Mouse (Mus musculus): Measurements from ENCODE around the gene Cd34. TPM values are rescaled to one million over a fixed set of nuclear protein-coding genes. Genes with fewer than 3 reads are reported as not detected.

Cd34 gene
- total RNA-seq, 2 experiments from 2014 or later = 225 to 262 TPM

DNA sequence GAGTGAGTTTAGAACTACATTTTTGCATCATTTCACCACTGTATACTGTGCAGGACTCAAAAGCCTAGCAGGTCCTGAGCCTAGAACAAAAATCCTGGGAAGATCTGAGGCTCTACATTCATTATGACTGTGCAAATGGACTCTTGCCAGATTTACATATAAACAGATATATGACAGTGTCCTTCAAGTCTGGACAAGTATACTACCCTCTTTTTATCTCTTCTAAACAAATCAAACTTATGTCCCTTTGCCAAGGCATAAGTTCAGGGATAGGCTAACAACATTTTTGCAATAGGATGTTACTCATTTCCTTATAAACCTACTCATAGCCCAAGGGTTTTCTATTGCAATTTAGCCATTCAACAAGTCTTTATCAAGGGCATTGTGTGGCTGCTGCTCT, 24.1 kb downstream of the Cd34 start:
- DNase-seq (ENCODE audit: low spot score in 2 of 2) = no peak

DNA sequence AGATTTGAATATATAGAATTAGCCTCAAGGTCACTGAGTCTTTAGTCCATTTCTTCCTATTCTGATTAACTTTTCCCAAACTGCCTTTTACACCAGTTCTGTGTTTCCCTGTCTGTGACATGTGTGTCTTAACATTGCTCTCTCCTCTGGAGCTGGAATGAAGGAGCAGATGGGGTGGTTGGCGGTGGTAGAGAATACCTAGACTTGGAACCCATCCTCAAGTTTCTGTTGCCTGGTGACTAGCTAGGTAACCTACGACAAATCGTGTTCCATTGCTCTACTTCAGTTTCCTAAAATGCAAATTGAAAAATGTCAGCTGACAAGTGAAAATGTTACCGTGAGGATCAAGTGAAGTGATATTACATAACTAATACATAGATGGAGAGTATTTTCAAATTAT, 33.4 kb downstream of the Cd34 start:
- no peak for DNase-seq (ENCODE audit: low spot score in 2 of 2)

DNA sequence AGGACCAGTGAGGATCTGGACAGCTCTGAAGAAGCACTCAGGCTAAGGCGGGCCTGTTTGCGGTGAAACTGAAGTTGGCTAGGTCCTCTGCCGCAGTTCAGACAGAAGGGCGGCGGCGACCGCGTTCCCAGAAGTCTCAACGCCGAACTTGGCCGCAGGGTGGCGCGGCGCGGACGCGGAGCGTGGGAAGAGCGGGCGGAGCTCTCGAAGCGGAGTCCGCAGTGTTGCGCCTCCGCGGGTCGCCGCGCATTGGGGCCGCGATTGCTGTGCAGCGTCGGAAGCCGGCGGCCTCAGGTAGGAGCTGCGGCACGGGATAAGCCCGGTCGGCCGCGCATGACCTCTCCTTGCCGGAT, 37.5 kb downstream of the Cd34 start:
- DNase-seq (ENCODE audit: low spot score in 2 of 2) = peak; percentile 83 to 91

DNA sequence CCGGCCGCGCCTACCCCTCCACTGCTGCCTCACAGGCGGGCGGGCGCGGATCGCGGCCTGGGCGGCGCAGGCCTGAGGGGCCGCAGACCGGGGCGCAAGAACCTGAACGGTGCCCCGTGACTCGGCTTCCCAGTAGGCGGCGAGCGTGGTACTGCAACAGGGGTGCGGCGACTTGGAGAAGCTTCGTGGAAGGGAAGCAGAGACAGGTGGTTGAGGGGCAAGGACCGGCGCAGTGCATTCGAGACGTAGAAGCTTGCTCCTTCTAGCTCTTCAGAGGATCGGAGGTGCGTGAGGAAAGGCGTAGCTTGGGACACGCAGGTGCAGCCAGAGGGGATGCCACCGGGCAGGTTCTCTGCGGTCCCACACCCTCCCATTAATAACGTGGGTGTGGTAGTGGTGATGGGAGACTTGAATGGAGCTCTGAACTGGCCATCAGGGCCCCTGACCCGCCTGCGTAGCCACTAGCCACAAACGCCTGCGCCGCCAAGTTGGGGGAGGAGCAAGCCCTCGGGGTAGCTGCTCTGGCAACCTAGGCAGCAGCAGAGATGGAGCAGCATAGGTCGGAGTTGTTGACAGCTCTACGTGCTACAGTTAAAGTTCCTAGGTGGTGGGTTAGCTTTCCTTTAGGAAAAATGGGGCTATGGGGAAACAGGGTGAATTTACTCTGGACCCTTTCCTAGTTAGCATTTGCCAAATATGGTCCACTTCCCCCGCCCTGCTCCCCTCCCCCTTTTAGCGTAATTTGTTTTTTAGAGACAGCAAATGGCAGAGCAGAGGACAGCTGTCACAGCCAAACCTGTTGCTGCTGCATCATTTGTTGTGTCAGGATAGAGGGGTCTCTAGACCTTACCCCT, 38.1 kb downstream of the Cd34 start:
- DNase-seq (ENCODE audit: low spot score in 2 of 2) = peak; percentile 23 to 72

DNA sequence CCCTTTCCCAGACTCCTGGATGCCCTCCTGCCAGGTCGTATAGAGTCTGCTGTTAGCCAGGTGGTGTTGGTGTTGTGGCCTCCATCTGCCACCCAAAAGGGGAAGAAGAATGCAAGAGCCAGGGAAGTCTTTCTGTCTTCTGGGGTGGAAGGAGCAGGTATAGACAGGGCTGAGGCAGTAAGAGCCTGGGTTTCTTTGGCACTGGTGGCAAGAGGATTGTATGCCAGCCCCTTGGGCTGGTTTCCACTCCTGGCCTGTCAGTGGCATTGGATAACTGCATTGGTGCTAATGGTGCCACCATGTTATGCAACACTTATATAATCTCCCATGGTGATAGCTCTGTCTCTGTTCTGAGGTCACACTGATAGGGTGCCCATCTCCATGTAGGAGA, 38.7 kb downstream of the Cd34 start:
- no peak for DNase-seq (ENCODE audit: low spot score in 2 of 2)

DNA sequence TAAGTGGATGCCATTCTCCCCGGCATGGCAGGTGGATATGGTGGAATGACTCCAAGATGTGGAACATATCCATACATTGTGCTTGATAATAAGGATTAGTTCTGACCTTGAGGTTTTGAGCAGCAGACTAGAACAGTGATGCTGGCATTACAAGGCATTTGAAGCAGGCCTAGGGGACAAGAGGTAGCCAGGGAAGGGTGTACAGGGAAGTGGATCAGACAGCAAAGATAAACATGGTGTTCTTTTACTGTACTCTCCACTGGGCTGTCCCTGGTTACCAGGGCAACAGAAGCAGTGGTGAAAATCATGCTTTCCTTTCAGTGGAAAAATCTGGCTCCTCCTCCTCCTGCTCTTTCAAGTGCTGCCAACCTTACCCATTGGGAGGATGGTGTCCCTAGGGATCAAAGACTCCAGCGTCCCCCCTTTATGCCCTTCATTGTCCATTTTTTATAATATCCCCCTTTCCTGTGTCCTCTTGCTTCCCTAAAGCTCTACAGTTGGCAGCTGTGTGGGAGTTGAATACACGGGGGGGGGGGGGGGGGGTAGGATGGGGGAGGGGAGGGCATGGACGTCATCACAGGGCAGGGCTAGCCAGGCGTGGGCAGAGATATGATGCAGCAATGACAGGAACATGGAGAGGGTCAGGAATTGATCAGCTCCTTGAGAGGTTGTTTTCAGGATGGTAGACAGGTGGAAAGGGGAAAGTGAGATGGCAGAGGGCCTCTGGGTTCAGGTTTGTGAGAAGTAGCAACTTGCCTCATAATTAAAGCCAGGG, 39.5 kb downstream of the Cd34 start:
- no peak for DNase-seq (ENCODE audit: low spot score in 2 of 2)

DNA sequence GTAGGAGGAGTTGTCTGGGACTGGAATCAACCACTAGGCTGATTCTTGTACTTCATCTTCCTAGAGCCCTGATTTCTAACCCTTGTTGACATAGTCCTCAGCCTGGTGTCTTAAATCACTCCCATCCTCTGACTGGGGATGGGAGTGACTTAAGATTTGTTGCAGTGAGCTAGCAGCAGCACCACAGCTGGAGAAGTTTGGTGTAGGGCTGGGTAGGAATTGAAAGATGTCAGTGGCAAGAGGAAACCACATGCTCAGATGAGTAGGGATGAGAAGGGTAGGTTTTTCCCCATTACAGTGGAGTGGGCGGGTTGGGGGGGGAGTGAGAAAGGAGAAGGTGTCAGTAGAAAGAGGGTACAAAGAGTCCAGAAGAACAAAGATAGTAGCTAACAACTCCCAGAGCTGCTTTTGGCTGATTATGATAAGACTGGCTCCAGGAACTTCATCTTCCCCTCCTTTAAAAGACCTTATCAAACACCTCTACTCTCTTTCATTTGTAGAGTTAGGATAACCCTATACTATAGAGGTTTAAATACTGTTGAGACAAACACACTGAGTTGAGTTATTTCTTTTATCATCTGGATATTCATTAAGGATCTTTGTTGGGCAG, 42.3 kb downstream of the Cd34 start:
- no peak for DNase-seq (ENCODE audit: low spot score in 2 of 2)

DNA sequence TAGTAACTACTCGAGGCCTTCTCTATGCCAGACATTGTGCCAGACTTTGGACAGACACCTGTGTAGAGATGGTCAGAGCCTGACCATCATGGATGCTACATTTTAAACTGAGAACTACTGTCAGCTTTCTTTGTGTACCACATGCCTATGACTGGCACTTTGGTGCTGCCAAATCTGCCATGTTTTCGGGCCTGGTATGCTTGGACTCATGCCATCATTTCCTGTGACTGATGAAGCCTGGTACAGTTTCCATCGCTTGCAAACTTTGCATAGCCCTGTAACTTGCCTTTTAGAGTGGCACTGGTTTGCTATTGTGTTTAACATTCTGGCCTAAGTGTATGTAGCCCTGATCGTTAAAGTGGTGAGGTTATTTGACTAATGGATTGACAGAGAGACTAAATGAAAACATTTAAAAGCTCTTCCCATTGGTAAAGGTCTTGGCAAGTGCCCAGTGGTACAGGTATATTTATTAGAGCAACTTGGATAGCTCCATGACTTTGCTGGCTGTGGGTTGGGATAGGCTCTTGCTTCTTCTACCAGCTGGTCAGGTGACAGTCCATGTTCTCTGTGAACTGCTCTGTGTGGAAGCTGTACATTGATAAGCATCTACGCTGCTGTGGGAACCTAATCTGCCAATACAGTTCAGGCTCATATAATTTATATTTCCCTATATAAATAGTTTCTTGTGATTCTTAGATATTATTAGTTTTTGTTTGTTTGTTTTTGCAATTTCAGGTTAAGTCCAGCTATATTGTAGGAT, 44.5 kb downstream of the Cd34 start:
- no peak for DNase-seq (ENCODE audit: low spot score in 2 of 2)

DNA sequence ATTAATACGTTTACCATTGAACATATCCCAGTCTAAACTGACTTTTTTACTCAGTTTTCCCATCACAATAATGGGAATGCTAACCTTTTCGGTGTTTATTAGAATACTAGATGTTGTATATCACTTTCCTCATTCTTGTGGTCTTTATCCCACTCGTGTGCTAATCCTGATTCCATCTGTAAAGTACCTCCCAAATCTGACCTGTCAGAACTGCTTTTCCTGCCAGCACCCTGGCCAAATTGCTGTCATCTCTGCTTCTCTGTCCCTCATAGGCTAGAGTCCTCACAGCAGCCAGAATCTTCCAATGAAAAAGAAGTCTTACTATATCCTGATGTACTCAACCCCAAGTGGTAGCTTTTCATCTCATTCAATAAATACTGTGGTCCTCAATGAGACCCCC, 46.3 kb downstream of the Cd34 start:
- DNase-seq (ENCODE audit: low spot score in 2 of 2) = no peak

DNA sequence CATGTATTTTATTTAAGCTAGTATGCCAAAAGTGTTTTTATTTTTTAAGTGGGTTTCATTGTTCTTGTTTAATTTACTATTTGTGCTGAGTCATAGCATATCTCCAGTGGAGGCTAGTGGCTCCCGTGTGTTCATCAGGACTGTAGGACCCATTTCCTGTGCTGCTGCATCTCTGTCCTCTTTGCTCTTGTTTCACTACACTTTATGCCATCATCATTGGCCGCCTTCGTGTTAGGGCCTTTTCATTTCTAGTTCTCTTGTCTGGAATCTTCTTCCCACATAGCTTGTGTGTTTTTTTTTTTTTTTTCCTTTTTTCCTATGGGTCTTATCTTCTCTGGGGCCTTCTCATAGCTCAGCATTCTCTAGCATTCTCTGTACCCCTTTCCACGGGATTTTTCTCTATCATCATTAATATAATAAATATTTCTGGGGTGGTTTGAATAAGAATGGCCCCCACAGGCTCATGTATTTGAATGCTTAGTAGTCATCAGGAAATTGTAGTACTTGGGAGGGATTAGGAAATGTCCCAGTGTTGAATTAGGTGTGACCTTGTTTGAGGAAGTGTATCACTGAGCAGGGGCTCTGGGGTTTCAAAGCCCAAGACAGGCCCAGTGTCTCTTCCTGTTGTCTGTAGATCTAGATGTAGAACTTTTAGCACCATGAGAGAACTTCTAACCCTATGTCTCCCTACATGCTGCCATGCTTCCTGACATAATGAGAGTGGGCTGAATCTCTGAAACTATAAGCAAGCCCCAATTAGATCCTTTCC, 47.0 kb downstream of the Cd34 start:
- DNase-seq (ENCODE audit: low spot score in 2 of 2) = no peak

DNA sequence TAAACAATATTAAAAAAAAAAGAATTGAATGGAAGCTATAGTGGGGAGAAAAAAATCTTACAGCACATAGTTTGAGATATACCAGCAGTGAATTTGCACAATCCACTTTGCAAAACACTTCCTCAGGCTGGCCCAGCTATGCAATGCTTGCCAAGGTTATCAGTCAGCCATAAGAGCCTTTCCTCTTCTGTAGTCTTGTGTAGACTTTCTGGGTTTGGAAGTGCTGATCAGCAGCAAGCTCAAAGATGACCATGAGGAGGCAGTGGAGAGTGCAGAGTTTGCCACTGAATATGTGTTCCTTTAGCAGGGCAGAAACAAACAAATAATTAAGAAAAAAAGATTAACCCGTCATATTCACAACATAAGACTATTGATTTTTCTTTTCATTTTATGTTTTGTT, 50.4 kb downstream of the Cd34 start:
- DNase-seq (ENCODE audit: low spot score in 2 of 2) = no peak

DNA sequence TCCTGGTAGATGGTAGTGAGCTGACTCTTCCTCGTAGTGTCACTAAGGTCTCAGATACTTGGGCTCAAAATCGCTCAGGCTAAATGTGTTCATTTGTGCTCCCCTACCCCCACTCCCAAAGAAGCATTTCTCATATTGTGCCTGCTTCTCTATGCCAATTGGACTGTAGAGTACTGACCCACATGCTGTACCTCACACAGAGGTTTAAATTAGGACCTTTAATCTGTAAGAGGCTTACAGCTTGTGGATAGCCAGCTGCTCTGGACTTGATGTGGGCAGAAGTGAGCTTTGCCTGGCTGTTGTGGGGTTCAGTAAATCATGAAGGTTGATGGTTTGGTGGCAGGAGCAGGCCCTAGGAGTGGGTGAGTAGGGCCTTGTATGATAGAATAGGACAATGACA, 52.4 kb downstream of the Cd34 start:
- DNase-seq (ENCODE audit: low spot score in 2 of 2) = no peak

DNA sequence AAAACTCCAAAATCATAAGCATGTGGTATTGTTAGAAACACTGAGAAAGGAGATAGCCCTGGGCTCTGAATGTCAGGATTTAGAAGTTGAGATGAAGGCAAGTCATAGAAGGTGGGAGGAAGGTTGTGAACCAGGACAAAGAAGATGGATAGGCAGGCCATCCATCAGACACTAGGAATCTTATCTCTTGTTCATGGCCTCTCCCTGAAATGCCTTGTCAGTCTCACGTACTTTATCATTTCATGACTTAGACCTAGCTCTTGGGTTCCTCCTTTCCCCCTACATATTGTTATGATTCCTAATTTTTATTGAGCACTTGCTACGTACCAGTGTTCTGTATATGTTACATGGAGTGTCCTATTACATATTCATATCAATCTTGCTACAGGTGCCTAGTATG, 53.0 kb downstream of the Cd34 start:
- no peak for DNase-seq (ENCODE audit: low spot score in 2 of 2)

DNA sequence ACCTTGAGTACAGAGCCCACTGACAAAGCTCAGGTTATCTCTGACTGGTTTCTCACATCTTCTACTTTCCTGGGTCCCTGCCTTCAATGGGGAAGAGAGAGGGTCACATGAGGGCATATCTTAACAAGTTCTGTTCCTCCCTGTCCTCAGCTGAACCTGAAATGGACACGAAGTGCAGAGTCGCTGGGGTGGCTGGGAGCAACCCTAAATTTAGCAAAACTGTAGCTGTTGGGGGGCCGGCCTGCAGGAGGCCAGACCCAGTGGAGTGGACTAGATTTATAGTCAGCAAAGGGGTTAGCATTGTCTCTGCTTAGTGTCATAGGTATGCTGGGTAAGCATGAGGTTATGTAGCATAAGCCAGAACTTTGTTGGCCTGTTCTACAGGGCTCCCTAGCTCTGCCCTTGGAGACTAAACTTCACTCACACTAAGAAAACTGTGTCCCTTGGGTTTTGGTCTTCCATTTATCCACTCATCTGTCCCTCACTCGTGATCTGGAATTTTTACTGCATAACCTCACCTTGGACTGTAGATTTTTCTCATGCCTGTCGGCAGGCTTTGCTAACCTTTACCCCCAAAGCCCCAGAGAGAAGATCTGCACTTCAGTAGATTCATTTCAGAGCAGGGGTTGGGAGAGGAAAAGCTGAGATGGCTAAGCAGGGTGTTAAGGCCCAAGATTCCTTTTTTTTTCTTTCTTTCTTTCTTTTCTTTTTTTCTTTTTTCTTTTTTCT, 54.1 kb downstream of the Cd34 start:
- no peak for DNase-seq (ENCODE audit: low spot score in 2 of 2)

DNA sequence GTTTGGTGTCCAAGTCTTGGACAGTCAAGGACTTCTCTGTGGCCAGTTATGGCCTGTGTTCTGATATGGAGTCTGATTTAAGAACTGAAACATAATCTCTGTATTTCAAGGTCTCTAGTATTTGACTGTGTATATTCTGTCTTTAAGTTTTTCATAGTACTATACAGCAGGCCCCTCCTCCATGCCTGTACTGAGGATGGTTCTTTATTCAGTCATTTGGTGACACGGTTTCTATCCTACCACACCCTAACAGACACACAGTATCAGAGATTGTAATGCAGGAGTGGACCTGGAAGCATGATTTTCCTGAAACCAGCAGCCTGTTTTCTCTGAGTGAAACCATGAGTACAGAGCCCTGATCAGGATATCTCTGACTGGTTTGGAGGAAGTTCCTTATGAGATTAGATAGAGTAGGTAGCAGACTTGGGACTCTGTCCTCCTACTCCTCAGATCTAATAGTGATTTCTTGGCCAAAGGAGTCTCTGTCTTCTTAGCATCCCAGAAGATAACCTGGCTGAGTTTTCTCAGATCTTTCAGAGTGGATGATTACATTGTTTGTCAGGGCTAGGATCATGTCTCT, 54.9 kb downstream of the Cd34 start:
- DNase-seq (ENCODE audit: low spot score in 2 of 2) = no peak

DNA sequence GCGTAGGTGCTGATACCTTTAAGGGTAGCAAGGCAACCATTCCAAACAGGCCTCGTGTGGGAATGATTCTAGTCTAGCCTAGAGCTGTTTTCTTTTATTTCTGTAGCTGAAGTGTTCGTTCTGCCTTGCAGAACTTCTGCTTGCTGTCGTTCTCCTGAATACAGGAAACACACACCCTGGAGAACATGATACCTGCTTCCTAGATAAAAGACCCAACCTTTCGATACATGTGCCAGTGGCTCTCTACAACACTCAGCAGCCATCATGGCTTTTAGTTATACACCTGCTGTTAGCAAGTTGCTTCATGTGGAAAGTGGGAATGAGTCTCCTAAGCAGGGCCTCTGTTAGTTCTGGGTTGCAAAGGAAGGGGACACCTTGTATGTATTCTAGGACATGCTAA, 55.6 kb downstream of the Cd34 start:
- DNase-seq (ENCODE audit: low spot score in 2 of 2) = no peak

DNA sequence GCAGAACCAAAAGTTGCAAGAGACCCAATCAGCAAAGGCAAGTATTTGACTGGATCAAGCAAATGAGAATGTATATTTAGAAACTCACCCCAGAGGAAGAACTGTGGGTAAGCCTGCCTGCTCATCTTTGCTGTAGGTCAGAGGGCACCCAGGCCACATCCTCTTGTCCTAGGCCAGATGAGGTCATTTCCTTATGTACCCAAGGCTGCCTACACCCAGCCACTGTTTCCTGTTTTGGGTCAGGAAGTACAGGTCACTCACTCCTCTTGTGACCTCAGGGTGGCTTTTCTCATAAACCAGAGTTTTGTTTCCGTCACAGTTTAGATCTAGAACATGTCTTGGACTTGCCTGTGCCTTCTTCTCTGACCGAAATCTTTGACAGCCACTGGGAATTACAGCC, 56.6 kb downstream of the Cd34 start:
- no peak for DNase-seq (ENCODE audit: low spot score in 2 of 2)

DNA sequence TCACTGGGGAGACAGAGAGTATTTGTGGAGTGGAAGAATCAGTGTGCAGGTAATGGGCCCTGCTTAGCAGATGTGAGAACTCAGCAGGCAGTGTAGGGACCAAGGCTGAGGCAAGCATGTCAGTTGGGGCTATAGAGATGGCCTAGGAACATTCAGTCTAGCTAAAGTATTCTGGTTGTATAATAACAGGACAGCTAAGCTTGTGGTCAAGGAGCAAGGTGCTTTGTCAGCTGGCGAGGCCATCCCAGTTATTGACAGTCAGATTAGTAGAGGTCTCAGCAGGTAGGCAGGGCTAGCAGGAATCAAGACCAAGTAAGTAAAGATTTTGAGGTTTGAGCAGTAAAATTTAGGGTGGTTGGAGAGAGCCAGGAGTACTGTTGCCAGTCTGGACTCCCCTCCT, 59.8 kb downstream of the Cd34 start:
- DNase-seq (ENCODE audit: low spot score in 2 of 2) = no peak

DNA sequence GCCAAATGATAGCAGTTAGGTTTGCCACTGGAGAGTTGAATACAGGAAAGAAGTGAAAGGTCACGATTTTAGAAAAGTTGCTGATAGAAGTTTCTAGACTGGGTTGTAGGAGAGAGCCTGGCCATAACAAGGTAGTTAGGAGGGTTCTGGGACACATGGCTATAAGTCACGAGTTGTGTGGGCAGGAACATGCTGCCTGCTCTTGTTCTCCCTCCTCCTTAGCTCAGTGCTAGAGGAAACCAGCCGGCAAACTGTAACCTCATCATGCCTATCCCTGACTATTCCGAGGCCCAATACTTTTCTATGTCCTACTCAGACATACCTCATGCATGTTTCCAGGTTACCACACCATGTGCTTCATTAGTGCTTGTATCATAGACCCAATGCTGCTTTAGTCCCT, 64.7 kb downstream of the Cd34 start:
- no peak for DNase-seq (ENCODE audit: low spot score in 2 of 2)

DNA sequence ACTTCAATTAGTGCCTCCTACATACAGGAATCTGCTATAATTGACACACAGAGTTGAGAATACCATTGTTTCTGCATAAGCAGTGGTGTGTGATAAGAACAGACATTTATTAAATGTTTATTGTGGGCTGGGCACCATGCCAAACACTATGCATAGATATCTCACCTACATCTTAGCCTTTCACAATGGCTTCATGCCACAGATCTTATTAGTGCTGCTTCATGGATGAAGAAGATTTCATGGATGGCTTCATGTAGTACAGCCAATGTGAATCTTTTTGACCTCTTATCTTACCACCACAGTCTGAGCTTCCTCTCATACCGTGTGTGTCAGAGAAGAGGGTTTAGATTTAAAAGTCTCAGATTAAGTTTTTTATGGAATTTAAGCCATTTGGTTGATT, 65.6 kb downstream of the Cd34 start:
- no peak for DNase-seq (ENCODE audit: low spot score in 2 of 2)
